Mouse (Mus musculus): ENCODE data around the gene Zfp865.

GRCm38 (mm10) chr7:4988250-4988649 lies 31.9 kb upstream of the Zfp865 start:
- no peak for TF ChIP-seq POLR2A (IDR thresholded peaks at IDR 0.05; ENCODE audit: low read depth, low read length)
- TF ChIP-seq CTCF (IDR thresholded peaks at IDR 0.05; ENCODE audit: extremely low read depth, insufficient read depth, insufficient read length, insufficient replicate concordance): no peak
